Mouse (Mus musculus): ENCODE data around the gene Pcolce. TPM values are rescaled to one million over a fixed set of nuclear protein-coding genes. Genes with fewer than 3 reads are reported as not detected.

The Pcolce gene
- total and polyA plus RNA-seq, 3 experiments = 0.23 to 0.77 TPM; not detected in 1

DNA sequence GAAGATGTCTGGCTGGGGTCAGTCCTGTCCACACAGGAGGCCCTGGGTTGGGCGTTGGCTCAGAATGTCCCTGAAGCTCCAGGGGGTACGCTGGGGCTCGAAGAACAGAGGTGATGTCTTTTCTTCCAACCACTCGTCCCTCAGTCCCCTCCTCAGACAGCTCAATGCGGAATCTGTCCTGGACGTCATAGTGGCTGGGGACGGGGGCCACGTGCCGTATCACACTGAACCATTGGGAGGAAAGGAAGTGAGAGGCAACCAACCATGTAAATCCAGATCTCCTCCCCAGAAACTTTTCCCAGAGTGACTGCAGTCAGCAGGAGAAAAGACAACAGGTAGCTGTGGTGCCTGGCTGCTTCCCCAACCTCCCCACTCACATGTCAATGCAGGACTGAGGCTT is 14.0 kb downstream of the Pcolce start (continued):
- TF ChIP-seq CHD2 (IDR thresholded peaks at IDR 0.05; ENCODE audit: low read length) (no peak), CHD1 (IDR thresholded peaks at IDR 0.05; ENCODE audit: low read depth, low read length) (no peak), MYC (IDR thresholded peaks at IDR 0.05; ENCODE audit: low read depth, low read length) (no peak; the same call in 1 of the 2 replicates), GATA1 (IDR thresholded peaks at IDR 0.05; ENCODE audit: low read depth, low read length) (no peak), JUND (IDR thresholded peaks at IDR 0.05; ENCODE audit: low read depth, low read length) (no peak), KAT2A (conservative IDR thresholded peaks at IDR 0.05; ENCODE audit: low read depth, low read length) (no peak), ZNF384 (IDR thresholded peaks at IDR 0.05; ENCODE audit: low read depth, low read length) (no peak), TBP (IDR thresholded peaks at IDR 0.05; ENCODE audit: low read depth, low read length) (no peak), MAZ (IDR thresholded peaks at IDR 0.05; ENCODE audit: low read depth, low read length) (peak; percentile 21; the same call in 1 of the 2 replicates), TAL1 (IDR thresholded peaks at IDR 0.05; ENCODE audit: low read length) (no peak; the same call in 1 of the 2 replicates), ZC3H11A (IDR thresholded peaks at IDR 0.05; ENCODE audit: low read depth, low read length) (no peak), POLR2AphosphoS2 (IDR thresholded peaks at IDR 0.05; ENCODE audit: low read length) (no peak), TCF12 (IDR thresholded peaks at IDR 0.05; ENCODE audit: low read depth, low read length) (peak; percentile 31; the same call in 1 of the 2 replicates), GABPA (IDR thresholded peaks at IDR 0.05; ENCODE audit: low read depth, low read length) (no peak), USF2 (IDR thresholded peaks at IDR 0.05; ENCODE audit: borderline replicate concordance in 1 of 2, insufficient read depth in 1 of 2, low read depth in 1 of 2, low read length in 2 of 2) (no peak), ZKSCAN1 (IDR thresholded peaks at IDR 0.05; ENCODE audit: low read depth, low read length) (no peak), SMC3 (IDR thresholded peaks at IDR 0.05; ENCODE audit: low read depth, low read length) (no peak), MEF2A (IDR thresholded peaks at IDR 0.05; ENCODE audit: extremely low read depth, insufficient replicate concordance, low read depth, low read length, poor library complexity, severe bottlenecking) (no peak), USF1 (IDR thresholded peaks at IDR 0.05; ENCODE audit: low read depth, low read length) (peak; percentile 79), POLR2AphosphoS5 (IDR thresholded peaks at IDR 0.05; ENCODE audit: borderline replicate concordance, low read depth, low read length) (no peak), EP300 (IDR thresholded peaks at IDR 0.05; ENCODE audit: low read depth in 1 of 2, low read length in 2 of 2) (no peak)

DNA sequence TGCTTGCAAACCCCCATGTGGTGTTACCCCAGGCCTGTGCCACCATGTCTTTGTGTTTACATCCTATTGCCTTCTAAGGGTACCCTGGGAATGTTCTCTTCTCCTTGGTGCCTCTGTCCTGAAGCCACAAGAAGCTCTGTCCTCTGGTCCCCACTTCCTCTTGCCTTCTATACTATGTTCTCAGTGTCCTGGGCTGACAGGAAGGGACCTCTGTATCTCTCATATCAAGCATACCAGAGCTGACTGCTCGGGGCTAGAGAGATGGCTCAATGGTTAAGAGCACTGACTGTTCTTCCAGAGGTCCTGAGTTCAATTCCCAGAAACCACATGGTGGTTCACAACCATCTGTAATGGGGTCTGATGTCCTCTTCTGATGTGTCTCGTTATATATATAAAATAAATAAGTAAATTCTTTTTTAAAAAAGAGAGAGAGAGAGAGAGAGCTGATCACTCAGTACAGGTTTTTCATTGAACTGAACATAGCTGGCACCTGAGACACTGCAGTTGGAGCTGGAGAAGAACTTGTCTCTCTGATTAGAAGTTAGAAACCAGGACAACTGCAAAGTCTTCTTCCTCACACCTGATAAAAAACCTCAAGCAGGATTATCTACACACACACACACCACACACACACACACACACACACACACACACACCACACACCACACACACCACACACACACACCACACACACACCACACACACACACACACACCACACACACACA is 15.3 kb downstream of the Pcolce start:
- Histone ChIP-seq H3K27ac (ENCODE audit: control insufficient read depth, low read depth, low read length) (peak overlapping the region; percentile 16), H3K79me2 (ENCODE audit: control insufficient read depth, insufficient read depth, low read length, poor library complexity) (peaks cover 14% of the 10 kb centered on the region), H3K9me3 (replicated peaks; ENCODE audit: insufficient read depth, low read length) (no peaks in the 10 kb centered on the region), H3K4me3 (ENCODE audit: control insufficient read depth in 1 of 2, insufficient read depth in 1 of 2, low read depth in 2 of 2, low read length in 2 of 2) (no peak overlapping the region), H3K27me3 (ENCODE audit: control insufficient read depth in 1 of 2, insufficient read depth in 2 of 2, low read length in 2 of 2) (no peaks in the 10 kb centered on the region), H3K9ac (ENCODE audit: control insufficient read depth, low read depth, low read length, poor library complexity, severe bottlenecking) (no peak overlapping the region), H3K36me3 (ENCODE audit: control insufficient read depth in 1 of 2, insufficient read depth in 2 of 2, low read length in 2 of 2) (peaks cover 0 to 13% of the 10 kb centered on the region in 2 experiments; a peak in 2 of 4 replicates), H3K4me1 (ENCODE audit: control insufficient read depth in 1 of 2, insufficient read depth in 2 of 2, low read length in 2 of 2) (peaks cover 10 to 26% of the 10 kb centered on the region in 2 experiments)
- TF ChIP-seq SMC3 (IDR thresholded peaks at IDR 0.05; ENCODE audit: low read depth, low read length) = no peak
- TF ChIP-seq GABPA (IDR thresholded peaks at IDR 0.05; ENCODE audit: low read depth, low read length) = no peak
- peak; percentile 80 for TF ChIP-seq GATA1 (IDR thresholded peaks at IDR 0.05; ENCODE audit: low read depth, low read length)
- peak; percentile 99 for TF ChIP-seq TBP (IDR thresholded peaks at IDR 0.05; ENCODE audit: low read depth, low read length)
- TF ChIP-seq TAL1 (IDR thresholded peaks at IDR 0.05; ENCODE audit: low read length) = peak; percentile 29; the same call in 1 of the 2 replicates
- peak; percentile 83 to 86 for TF ChIP-seq EP300 (IDR thresholded peaks at IDR 0.05; ENCODE audit: low read depth in 1 of 2, low read length in 2 of 2)
- peak; percentile 42; the same call in 1 of the 2 replicates for TF ChIP-seq ELF1 (IDR thresholded peaks at IDR 0.05; ENCODE audit: low read depth, low read length)
- TF ChIP-seq SIN3A (IDR thresholded peaks at IDR 0.05; ENCODE audit: low read length) = peak; percentile 56
- TF ChIP-seq TCF12 (IDR thresholded peaks at IDR 0.05; ENCODE audit: low read depth, low read length) = peak; percentile 89
- TF ChIP-seq USF1 (IDR thresholded peaks at IDR 0.05; ENCODE audit: low read depth, low read length) = no peak
- TF ChIP-seq RCOR1 (IDR thresholded peaks at IDR 0.05; ENCODE audit: low read depth, low read length) = peak; percentile 77
- no peak for TF ChIP-seq MYC (IDR thresholded peaks at IDR 0.05; ENCODE audit: low read depth, low read length)
- peak; percentile 58; the same call in 1 of the 2 replicates for TF ChIP-seq ETS1 (IDR thresholded peaks at IDR 0.05; ENCODE audit: low read depth, low read length)
- TF ChIP-seq UBTF (IDR thresholded peaks at IDR 0.05; ENCODE audit: borderline replicate concordance, insufficient read depth, low read depth, low read length) = no peak
- 0 out of 2 replicates have a peak, but pooled peaks have one; percentile 14 for TF ChIP-seq MYB (IDR thresholded peaks at IDR 0.05; ENCODE audit: low read depth, low read length)
- peak; percentile 75 for DNase-seq (ENCODE audit: low read depth, low spot score)

Measured in MEL (cell line).